Mouse (Mus musculus) left cerebral cortex, adult 2 months (tissue): ENCODE measurements around the gene Usp43. TPM values are rescaled to one million over a fixed set of nuclear protein-coding genes. Genes with fewer than 3 reads are reported as not detected.
A peak's percentile ranks its signal among the peaks of the same experiment; 100 is the strongest.

ENCODE experiments used
- DNase-seq, 2 experiments: peaks; one replicate each; pipeline ENCODE4 v3.0.0; 2021 to 2022; ENCODE audit warnings: low spot score in 2 of 2, mixed read lengths in 1 of 2; ENCODE audit errors: extremely low spot score in 1 of 2
- H3K27ac ChIP-seq: fragments of 200-600 bp; 2 replicates; pipeline ENCODE4 v1.8.1; 2022
- H3K4me3 ChIP-seq: fragments of 200-600 bp; 2 replicates; pipeline ENCODE4 v1.8.1; 2022
- CTCF ChIP-seq: fragments of 200-600 bp; IDR thresholded peaks from 2 replicates; pipeline ENCODE4 v1.8.1; 2022; ENCODE audit warnings: antibody characterized with exemption, mild to moderate bottlenecking, moderate library complexity
- intact Hi-C: fragments of 180-260 bp; cut with DNase I; formaldehyde crosslinking; loops from one replicate; pipeline ENCODE4 v1.15.1; 2025
- total RNA-seq, 2 experiments: library from RNA; stranded (reverse); gene quantifications; 2 replicates each; pipeline ENCODE4 v1.2.3; 2021

Usp43 gene
- total RNA-seq, 2 experiments from 2014 or later: 3.4 to 4.8 TPM

- no peak for TF ChIP-seq CTCF
- H3K4me3 ChIP-seq: no peak overlapping the region
- peak overlapping the region; percentile 5; the same call in 1 of the 2 replicates for H3K27ac ChIP-seq
- intact Hi-C loops: loop anchor here (2.0 kb wide), 1 partner anchor 106 kb away; no protein-coding TSS in a partner anchor
- no peak for DNase-seq
These were observed 4.5 kb upstream of the Usp43 start for GRCm38 (mm10) chr11:67926348-67927055.

DNA sequence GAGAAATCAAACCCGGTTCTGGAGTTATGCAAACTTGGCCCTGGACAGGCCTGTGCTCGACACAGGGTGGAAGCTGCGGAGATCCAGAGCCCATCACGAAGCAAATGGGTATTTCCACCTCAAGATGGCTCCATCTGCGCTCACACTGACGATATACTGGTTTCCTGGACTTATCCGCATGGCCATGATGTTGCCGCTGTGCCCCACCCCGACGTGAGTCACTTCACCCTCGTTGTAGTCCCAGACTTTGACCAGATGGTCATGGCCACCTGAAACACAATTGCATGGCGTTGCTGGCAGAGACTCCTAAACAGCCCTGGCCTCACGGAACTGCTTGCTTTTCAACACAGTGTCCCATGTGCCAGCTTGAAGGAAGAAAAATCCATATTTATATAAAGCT lies 3.0 kb upstream of the Usp43 start:
- Histone ChIP-seq H3K4me3 (no peak overlapping the region), H3K27ac (peak overlapping the region; percentile 53)
- intact Hi-C loops: loop anchor here (1.0 kb wide), 1 partner anchor 37 kb away; no protein-coding TSS in a partner anchor
- TF ChIP-seq CTCF: no peak
- peak in 1 of 2 experiments; percentile 33 for DNase-seq

- H3K4me3 ChIP-seq: no peak overlapping the region
- DNase-seq: no peak
- no peak overlapping the region for H3K27ac ChIP-seq
- intact Hi-C loops: no loop called here
- TF ChIP-seq CTCF: peak; percentile 31
These were observed 1.8 kb upstream of the Usp43 start for GRCm38 (mm10) chr11:67923720-67924119.

DNA sequence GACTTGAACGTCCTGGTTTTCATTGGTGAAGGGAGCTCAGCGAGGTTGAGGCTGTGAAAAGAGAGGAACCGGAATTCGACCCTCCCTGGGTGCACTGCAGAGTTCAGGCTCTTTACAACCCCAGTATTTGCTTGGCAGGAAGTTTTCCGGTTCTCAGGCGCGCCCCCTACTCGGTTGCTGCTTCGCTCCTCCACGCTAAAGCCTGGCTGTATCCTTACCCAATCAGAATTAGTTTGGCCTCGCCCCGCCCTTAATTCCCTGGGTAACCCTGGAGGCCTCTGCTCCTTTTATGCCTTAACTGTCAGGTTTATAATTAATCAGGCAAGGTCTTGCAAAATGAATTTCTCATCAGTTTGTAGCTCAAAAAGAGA lies 787 bp upstream of the Usp43 start:
- peak overlapping the region; percentile 79 for H3K4me3 ChIP-seq
- intact Hi-C loops: no loop called here
- peak; percentile 14 for TF ChIP-seq CTCF
- peak overlapping the region; percentile 80; the same call in 1 of the 2 replicates for H3K27ac ChIP-seq
- peak; percentile 42 to 59 for DNase-seq

- Histone ChIP-seq H3K4me3 (peak overlapping the region; percentile 79), H3K27ac (peak overlapping the region; percentile 80)
- DNase-seq: peak; percentile 14 to 37
- intact Hi-C loops: loop anchor here (2.0 kb wide), 1 partner anchor 22 kb away; no protein-coding TSS in a partner anchor
- no peak; the same call in 1 of the 2 replicates for TF ChIP-seq CTCF
These were observed 694 bp downstream of the Usp43 start for GRCm38 (mm10) chr11:67921091-67921826.

DNA sequence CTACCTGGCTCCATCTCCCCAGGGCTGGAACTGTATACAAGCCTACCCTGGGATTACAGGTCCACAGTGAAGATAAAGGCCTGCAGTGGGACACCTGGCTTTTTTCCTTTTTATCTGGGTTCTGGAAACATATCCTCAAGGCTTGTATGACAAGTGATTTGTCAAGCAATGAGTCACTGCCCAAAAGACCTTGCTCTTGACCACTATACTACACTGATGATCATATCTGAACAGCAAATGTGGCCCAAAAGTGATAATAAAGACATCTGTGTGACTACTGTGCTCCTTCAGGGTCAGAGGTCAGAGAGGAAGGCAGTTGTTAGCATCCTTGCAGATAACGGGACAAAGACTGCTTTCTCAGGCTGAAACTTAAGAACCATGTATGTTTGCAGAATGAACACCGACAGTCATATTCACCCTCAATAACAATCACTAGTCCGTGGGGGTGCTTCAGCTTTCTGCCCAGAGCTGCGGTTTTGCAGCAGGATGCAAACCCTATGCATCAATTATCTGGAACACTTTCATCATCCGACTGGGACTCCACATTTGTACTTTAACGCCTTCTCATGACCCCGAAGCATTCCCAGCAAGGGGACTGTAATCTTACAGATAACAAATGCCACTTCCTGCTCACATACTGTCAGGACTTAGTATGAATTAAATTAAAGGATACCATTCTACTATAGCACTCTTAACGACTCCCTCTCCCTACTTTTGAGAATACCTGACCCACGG lies 1.6 kb downstream of the Usp43 start:
- DNase-seq: no peak
- intact Hi-C loops: loop anchor here (2.0 kb wide), 1 partner anchor 22 kb away; no protein-coding TSS in a partner anchor
- H3K4me3 ChIP-seq: peak overlapping the region; percentile 79; the same call in 1 of the 2 replicates
- TF ChIP-seq CTCF: no peak
- no peak overlapping the region for H3K27ac ChIP-seq

- intact Hi-C loops: no loop called here
- TF ChIP-seq CTCF: no peak
- Histone ChIP-seq H3K27ac (no peak overlapping the region), H3K4me3 (no peak overlapping the region)
- no peak for DNase-seq
These were observed 2.4 kb downstream of the Usp43 start for GRCm38 (mm10) chr11:67919593-67919992.

GRCm38 (mm10) chr11:67917126-67917525 lies 4.8 kb downstream of the Usp43 start:
- intact Hi-C loops: no loop called here
- no peak overlapping the region for H3K27ac ChIP-seq
- TF ChIP-seq CTCF: no peak
- DNase-seq: no peak
- H3K4me3 ChIP-seq: no peak overlapping the region

DNA sequence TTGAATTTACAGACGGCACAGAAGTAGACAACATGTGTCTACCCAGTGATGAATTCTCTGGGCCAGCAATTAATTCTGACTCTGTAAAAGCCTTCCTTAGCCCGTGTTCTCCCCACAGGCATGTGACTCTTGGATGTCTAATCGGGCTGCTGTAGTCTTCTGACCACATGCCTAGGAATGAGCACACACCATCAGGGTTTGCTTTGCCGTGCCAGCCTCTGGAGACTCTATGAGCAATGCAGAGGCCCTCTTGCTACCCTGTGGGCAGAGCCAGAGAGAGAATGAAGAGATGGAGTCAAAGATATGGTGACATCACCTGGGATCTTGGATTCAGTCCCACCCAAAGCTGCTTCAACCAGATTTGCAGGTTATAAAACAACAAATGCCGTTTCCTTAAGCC lies 10.9 kb downstream of the Usp43 start:
- Histone ChIP-seq H3K4me3 (no peak overlapping the region), H3K27ac (no peak overlapping the region)
- intact Hi-C loops: no loop called here
- DNase-seq: no peak
- TF ChIP-seq CTCF: no peak

DNA sequence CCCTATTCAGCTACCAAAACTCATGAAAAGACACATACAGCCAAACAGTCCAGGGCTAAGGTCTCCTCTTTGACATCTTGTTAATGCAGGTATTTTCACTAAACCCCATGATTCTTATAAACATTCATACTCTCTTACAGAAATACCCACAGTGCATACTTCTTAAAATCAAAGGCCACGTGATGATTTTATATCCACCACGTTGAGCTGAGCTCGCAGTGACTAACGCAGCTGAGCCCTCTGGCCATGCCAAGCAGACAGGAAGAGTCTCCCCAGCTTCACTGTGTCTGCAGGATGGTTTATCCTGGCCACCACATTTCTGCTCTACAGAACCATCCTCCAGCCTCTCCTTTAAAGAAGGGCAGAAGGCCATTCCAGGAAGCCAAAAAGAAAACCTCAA lies 18.2 kb downstream of the Usp43 start:
- DNase-seq: no peak
- Histone ChIP-seq H3K27ac (no peak overlapping the region), H3K4me3 (no peak overlapping the region)
- intact Hi-C loops: no loop called here
- TF ChIP-seq CTCF: no peak

DNA sequence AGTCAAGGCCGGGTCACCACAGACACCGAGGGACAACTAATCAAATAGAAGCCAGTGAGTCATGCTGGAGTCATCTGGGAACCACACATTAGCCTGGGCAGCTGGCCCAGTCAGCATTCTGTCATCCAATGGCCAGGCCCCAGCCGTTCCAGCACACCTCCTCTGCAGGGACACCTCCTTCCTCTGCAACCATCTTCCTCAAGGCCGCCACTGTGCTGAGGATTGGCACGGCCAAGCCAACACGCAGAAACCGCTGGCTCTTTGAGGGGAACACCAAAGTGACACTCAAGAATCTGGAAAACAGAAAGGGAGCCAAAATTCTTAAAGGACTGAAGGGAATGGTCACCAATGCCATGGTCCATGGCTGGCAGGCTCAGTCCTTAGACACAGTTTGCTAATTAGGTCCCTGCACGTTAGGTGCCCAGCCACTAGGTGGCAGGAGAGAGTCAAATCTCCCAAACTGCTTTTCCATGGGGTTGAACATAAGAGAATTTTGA lies 24.8 kb downstream of the Usp43 start:
- peak; percentile 37 to 65 for DNase-seq
- intact Hi-C loops: no loop called here
- Histone ChIP-seq H3K4me3 (no peak overlapping the region), H3K27ac (no peak overlapping the region)
- TF ChIP-seq CTCF: peak; percentile 92
